Mouse (Mus musculus) embryonic stem cell, embryonic (primary cell): ENCODE results near the gene Ahnak.
"Not testable (repeated sequence)": the region's sequence is repeated elsewhere in the genome, so short reads cannot be mapped to it uniquely, and the experiment has no call there.

Source experiments
- CTCF ChIA-PET, 4 experiments: fragments of 300-600 bp in 2 of 4; fragments of 350-600 bp in 2 of 4; sonication (Branson Sonifier 250); formaldehyde crosslinking; loops; one replicate each; lab custom pipeline; 2022; ENCODE audit warnings: inconsistent platforms in 2 of 4; lab: Charles Lee
- POLR2A ChIA-PET, 4 experiments: fragments of 300-600 bp in 2 of 4; fragments of 350-600 bp in 2 of 4; sonication (Branson Sonifier 250); formaldehyde crosslinking; loops; one replicate each; lab custom pipeline; 2022; ENCODE audit warnings: antibody characterized with exemption in 4 of 4, inconsistent platforms in 1 of 4; lab: Charles Lee

Gene Ahnak

DNA sequence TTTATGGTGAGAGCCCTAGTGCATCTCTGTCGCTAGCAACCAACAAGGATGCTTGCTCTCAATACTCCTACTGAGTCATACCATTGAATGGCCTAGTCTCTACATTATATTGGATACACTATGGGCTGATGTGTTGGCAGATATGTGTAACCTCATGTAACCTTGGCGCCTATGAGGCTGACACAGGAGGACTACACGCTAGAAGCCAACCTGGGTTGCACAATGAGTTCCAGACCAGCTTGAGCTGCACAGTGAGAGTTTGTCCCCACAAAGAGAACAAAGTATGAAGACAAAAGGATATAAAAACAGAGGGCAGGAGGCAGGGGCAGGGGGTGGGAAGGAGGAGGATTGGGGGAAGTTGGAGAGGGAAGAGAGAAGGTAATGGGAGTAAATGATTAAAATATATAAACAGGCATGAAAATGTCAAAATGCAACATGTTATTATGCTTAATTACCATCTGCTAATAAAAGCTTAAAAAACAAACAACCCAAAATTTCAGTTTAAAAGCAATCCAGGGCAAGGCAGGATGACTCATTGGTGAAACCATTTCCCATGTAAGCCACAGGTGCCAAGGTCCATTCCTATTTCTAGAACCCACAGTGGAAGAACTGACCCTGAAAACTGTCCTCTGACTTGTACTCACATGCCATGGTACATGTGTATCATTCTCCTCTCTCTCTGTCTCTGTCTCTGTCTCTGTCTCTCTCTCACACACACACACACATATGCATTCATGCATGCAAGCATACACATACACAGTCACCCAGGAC, 130.8 kb downstream of the Ahnak start:
- POLR2A ChIA-PET, result interaction anchor here in 1 of 4 experiments (0.6 kb wide), 1 partner anchor 198 kb away, joined by 3 read pairs; no protein-coding TSS in a partner anchor
- CTCF ChIA-PET, result no interaction called here

- CTCF ChIA-PET, result no interaction called here
- POLR2A ChIA-PET, result no interaction called here
Observed at GRCm38 (mm10) chr19:9122390-9122789, 133.3 kb downstream of the Ahnak start.

DNA sequence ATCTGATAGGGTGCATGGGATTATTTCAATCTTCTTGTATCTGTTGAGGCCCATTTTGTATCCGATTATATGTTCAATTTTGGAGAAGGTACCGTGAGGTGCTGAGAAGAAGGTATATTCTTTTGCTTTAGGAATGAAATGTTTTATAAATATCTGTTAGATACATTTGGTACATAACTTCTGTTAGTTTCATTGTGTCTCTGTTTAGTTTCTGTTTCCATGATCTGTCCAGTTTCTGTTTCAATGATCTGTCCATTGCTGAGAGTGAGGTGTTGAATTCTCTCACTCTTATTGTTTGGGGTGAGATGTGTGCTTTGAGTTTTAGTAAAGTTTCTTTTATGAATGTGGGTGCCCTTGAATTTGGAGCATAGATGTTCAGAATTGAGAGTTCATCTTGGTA, 134.9 kb downstream of the Ahnak start:
- CTCF ChIA-PET, result not testable (repeated sequence)
- POLR2A ChIA-PET, result interaction anchor here in 1 of 4 experiments (1.2 kb wide), 1 partner anchor 12 kb away, joined by 3 read pairs; the partner anchor contains the start of gene Asrgl1
